ENCODE assay signal across 32 mouse cellular contexts in genomic region chr15:52108761-52109160, GRCm38 (mm10).
"Had no signal": no experiment of that assay in that cellular context is flagged by ENCODE, and none has a peak within 500 bp of the region (broad histone marks: within the 10 kb centered on the region; RNA-seq: fewer than 3 reads in every experiment).

No protein-coding gene starts in this region.

- H3K9ac ChIP-seq: limb, embryonic 12.5 days; limb, embryonic 13.5 days; limb, embryonic 15.5 days; liver, embryonic 12.5 days; liver, embryonic 13.5 days; liver, embryonic 14.5 days; liver, embryonic 15.5 days; liver, postnatal 0 days; lung, embryonic 14.5 days; lung, embryonic 15.5 days; midbrain, embryonic 12.5 days; midbrain, embryonic 13.5 days; midbrain, embryonic 15.5 days; neural tube, embryonic 12.5 days had no signal

- H3K4me1 ChIP-seq: limb, embryonic 10.5 days; limb, embryonic 15.5 days; liver, embryonic 12.5 days; liver, embryonic 13.5 days; liver, embryonic 15.5 days; lung, embryonic 15.5 days; midbrain, embryonic 10.5 days; midbrain, embryonic 12.5 days; midbrain, embryonic 13.5 days; midbrain, embryonic 15.5 days; neural tube, embryonic 12.5 days had no signal

- H3K9me3 ChIP-seq: limb, embryonic 10.5 days; limb, embryonic 12.5 days; limb, embryonic 13.5 days; limb, embryonic 15.5 days; liver, embryonic 12.5 days; liver, embryonic 13.5 days; liver, embryonic 15.5 days; lung, embryonic 15.5 days; megakaryocyte, embryonic 14.5 days; midbrain, embryonic 10.5 days; midbrain, embryonic 12.5 days; midbrain, embryonic 13.5 days; midbrain, embryonic 15.5 days; neural tube, embryonic 12.5 days had no signal

- H3K27ac ChIP-seq: limb, embryonic 10.5 days; limb, embryonic 12.5 days; limb, embryonic 13.5 days; limb, embryonic 15.5 days; liver, embryonic 12.5 days; liver, embryonic 13.5 days; liver, embryonic 14.5 days; liver, embryonic 15.5 days; lung, embryonic 15.5 days; macrophage; midbrain, embryonic 10.5 days; midbrain, embryonic 12.5 days; midbrain, embryonic 13.5 days; midbrain, embryonic 15.5 days; neural tube, embryonic 12.5 days had no signal

- H3K4me2 ChIP-seq: limb, embryonic 12.5 days; limb, embryonic 13.5 days; limb, embryonic 15.5 days; liver, embryonic 11.5 days; liver, embryonic 12.5 days; liver, embryonic 13.5 days; liver, embryonic 15.5 days; lung, embryonic 14.5 days; lung, embryonic 15.5 days; midbrain, embryonic 11.5 days; midbrain, embryonic 12.5 days; midbrain, embryonic 13.5 days; midbrain, embryonic 15.5 days; neural tube, embryonic 12.5 days had no signal

- DNase-seq: left cerebral cortex, postnatal 4 days; liver; liver, embryonic 13.5 days; liver, postnatal 0 days; lung, adult 18-20 months; lung, adult 2 months; lung, embryonic 14.5 days; lung, postnatal 10 days; lung, postnatal 14 days; lung, postnatal 36 days; lung, postnatal 4 days; midbrain, embryonic 14.5 days had no signal

- H3K36me3 ChIP-seq: limb, embryonic 10.5 days; limb, embryonic 12.5 days; limb, embryonic 13.5 days; limb, embryonic 15.5 days; liver, embryonic 12.5 days; liver, embryonic 13.5 days; liver, embryonic 15.5 days; lung, embryonic 15.5 days; midbrain, embryonic 10.5 days; midbrain, embryonic 12.5 days; midbrain, embryonic 13.5 days; midbrain, embryonic 15.5 days; neural tube, embryonic 12.5 days had no signal

- H3K4me3 ChIP-seq: limb, embryonic 10.5 days; limb, embryonic 12.5 days; limb, embryonic 13.5 days; limb, embryonic 15.5 days; liver, embryonic 12.5 days; liver, embryonic 13.5 days; liver, embryonic 15.5 days; lung, embryonic 15.5 days; megakaryocyte, embryonic 14.5 days; midbrain, embryonic 10.5 days; midbrain, embryonic 12.5 days; midbrain, embryonic 13.5 days; midbrain, embryonic 15.5 days; myocyte; neural tube, embryonic 12.5 days had no signal

- H3K27me3 ChIP-seq: limb, embryonic 12.5 days; limb, embryonic 13.5 days; limb, embryonic 15.5 days; liver, embryonic 12.5 days; liver, embryonic 13.5 days; liver, embryonic 15.5 days; lung, embryonic 15.5 days; megakaryocyte, embryonic 14.5 days; midbrain, embryonic 12.5 days; midbrain, embryonic 13.5 days; midbrain, embryonic 15.5 days; neural tube, embryonic 12.5 days had no signal

- ATAC-seq: liver, embryonic 12.5 days; liver, postnatal 0 days; lung, postnatal 0 days; midbrain, embryonic 13.5 days; midbrain, embryonic 15.5 days; midbrain, embryonic 16.5 days had no signal
